Mouse (Mus musculus) kidney, embryonic 16.5 days (tissue): ENCODE results near the gene Otog. TPM values are rescaled to one million over a fixed set of nuclear protein-coding genes. Genes with fewer than 3 reads are reported as not detected.

Experiments
- ATAC-seq: fragments of 200-750 bp; cut with Nextera tagmentation; 2 replicates; pipeline ENCODE4 v1.8.0; 2017; ENCODE audit warnings: moderate TSS enrichment; ENCODE audit not compliant: low FRiP score, low TSS enrichment
- H3K27ac ChIP-seq: fragments of 300-500 bp; sonication (generic); 2 replicates; pipeline ENCODE4 v1.5.1; 2014; ENCODE audit warnings: low read length
- H3K27me3 ChIP-seq: fragments of 300-500 bp; sonication (generic); 2 replicates; pipeline ENCODE4 v1.6.1; 2014; ENCODE audit warnings: low read length, control low read depth, mixed read lengths; ENCODE audit not compliant: insufficient read depth
- H3K36me3 ChIP-seq: fragments of 300-500 bp; sonication (generic); 2 replicates; pipeline ENCODE4 v1.6.1; 2014; ENCODE audit warnings: low read length, control low read depth, mixed read lengths; ENCODE audit not compliant: insufficient read depth
- H3K4me1 ChIP-seq: fragments of 300-500 bp; sonication (generic); 2 replicates; pipeline ENCODE4 v1.6.1; 2014; ENCODE audit warnings: low read length, control low read depth, mixed read lengths; ENCODE audit not compliant: insufficient read depth
- H3K4me2 ChIP-seq: fragments of 300-500 bp; sonication (generic); replicated peaks from 2 replicates; pipeline ENCODE4 v1.6.1; 2014; ENCODE audit warnings: low read depth, low read length
- H3K4me3 ChIP-seq: fragments of 300-500 bp; sonication (generic); 2 replicates; pipeline ENCODE4 v1.5.1; 2014; ENCODE audit warnings: mild to moderate bottlenecking, low read length
- H3K9ac ChIP-seq: fragments of 300-500 bp; sonication (generic); replicated peaks from 2 replicates; pipeline ENCODE4 v1.6.1; 2014; ENCODE audit warnings: low read length
- H3K9me3 ChIP-seq: fragments of 300-500 bp; sonication (generic); 2 replicates; pipeline ENCODE4 v1.6.1; 2016; ENCODE audit warnings: low read length, control low read depth
- WGBS: fragments of 180-500 bp; shearing (Covaris S2); extraction: QIAGEN DNeasy Blood & Tissue Kit; methylation state at CpG from one replicate; pipeline ENCODE4 v1.1.7; 2014; 5-methylcytosine and 5-hydroxymethylcytosine counted together
- polyA plus RNA-seq: library from polyadenylated mRNA; unstranded; fragments of >200 nt; fragmentation: Nextera tagmentation; extraction: Ambion mirVana; gene quantifications from 2 replicates; pipeline ENCODE4 v1.2.1, GENCODE M21; 2015

Gene Otog
- polyA plus RNA-seq, 1 experiment from 2014 or later, result 0.05 TPM

DNA sequence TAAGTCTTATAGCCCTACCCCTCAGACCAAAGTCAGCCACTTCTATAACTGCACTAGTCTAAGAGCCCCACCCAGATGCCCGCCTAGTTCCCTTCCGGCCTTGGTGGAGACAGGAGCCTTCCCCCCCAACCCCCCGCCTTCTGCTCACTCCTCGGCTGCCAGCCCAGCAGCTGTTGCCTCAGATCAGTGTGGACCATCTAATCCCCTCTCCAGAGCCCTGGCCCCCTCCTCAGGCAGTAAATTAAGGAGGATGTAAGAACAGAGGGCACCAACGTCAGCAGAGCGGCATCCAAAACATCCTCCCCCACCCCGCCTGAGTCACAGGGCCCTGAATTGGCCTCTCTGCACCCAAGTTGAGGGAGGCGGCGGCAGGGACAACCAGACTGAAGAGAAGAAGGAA is 100.7 kb downstream of the Otog start:
- WGBS, result 55% methylated on average over 9 of the region's 9 CpGs
- Histone ChIP-seq H3K4me1 (no peaks in the 10 kb centered on the region), H3K9me3 (peaks cover 3% of the 10 kb centered on the region; the same call in 1 of the 2 replicates), H3K27me3 (peaks cover 27% of the 10 kb centered on the region), H3K27ac (no peak overlapping the region), H3K4me3 (no peak overlapping the region), H3K36me3 (no peaks in the 10 kb centered on the region), H3K9ac (no peak overlapping the region), H3K4me2 (no peak overlapping the region)
- no peak for ATAC-seq

DNA sequence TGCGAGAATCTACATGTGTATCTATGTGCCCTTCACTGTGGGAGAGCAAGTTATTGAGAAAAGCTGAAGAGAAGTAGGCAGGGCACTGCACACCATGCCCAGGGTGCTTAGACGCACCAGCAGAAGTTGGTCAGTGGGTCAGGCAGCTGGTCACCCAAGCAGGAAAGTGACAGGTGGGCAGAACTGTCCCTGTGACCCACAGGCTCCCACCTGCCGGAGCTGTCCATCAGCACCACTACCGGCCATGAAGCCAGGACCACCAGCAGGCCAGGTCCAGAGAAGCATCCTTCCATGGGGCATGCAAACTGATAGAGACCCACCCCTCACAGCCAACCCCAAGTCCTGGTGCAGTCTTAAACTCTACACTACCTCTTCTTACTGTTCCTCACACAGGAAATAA is 106.9 kb downstream of the Otog start:
- ATAC-seq, result no peak
- peaks cover 57% of the 10 kb centered on the region for H3K27me3 ChIP-seq
- H3K4me1 ChIP-seq, result no peaks in the 10 kb centered on the region
- H3K27ac ChIP-seq, result no peak overlapping the region
- no peaks in the 10 kb centered on the region for H3K36me3 ChIP-seq
- 67% methylated on average over 4 of the region's 4 CpGs for WGBS
- H3K4me2 ChIP-seq, result no peak overlapping the region
- H3K9ac ChIP-seq, result no peak overlapping the region
- H3K9me3 ChIP-seq, result no peaks in the 10 kb centered on the region
- no peak overlapping the region for H3K4me3 ChIP-seq

DNA sequence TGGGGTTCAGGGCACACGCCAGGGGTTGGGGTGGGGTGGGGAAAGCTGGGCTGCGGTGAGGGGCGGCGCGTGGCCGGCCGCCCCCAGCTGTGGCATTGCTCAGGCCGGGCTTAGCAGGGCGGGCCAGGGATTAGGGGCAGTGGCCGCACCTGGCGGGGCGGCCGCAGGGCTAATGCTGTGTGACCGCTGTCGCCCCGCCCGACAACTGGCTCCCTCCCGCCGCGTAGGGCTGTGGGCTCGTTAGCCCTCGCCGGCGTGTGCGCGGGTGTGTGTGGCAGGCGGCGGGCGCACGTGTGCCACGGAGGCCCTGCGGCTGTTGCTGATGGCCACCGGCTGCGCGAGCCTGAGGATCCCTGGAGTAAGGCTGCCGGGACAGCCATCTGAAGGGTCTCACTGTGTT is 108.0 kb downstream of the Otog start:
- ATAC-seq, result no peak
- Histone ChIP-seq H3K27ac (no peak overlapping the region), H3K27me3 (peaks cover 57% of the 10 kb centered on the region)

DNA sequence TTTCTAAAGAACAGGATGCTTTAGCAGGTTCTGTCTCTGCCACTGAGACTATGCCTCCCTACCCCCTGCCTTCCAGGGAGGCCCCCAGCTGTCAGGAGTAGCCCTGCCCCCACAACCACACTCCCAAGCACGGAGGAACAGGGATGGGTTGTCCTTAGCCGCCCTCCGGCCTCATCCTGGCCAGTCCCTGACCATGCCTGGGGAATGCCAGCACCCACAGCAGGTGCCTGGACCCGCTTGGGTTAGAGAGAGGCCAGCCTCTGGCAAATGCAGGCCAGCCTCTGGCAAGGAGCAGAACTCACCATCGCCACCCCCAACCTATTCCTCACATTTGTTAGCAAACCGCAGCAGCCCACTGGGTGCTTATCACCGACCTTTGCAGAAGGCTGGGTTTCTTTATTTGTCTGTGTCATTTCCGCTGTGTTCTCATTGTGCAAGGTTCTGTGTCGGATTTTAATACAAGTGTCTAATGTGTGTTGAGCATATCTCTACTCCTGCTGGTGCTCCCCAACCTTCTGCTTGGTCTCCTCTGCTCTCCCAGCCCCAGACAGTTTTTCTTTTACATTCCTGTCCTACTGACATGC is 109.4 kb downstream of the Otog start:
- Histone ChIP-seq H3K27ac (no peak overlapping the region), H3K27me3 (peaks cover 51% of the 10 kb centered on the region), H3K4me1 (no peaks in the 10 kb centered on the region), H3K9ac (no peak overlapping the region), H3K36me3 (no peaks in the 10 kb centered on the region), H3K4me2 (no peak overlapping the region), H3K4me3 (no peak overlapping the region), H3K9me3 (no peaks in the 10 kb centered on the region)
- no peak for ATAC-seq
- 54% methylated on average over 9 of the region's 9 CpGs for WGBS

More for the DNA sequence above, 108.0 kb downstream of the Otog start:
- no peaks in the 10 kb centered on the region for H3K4me1 ChIP-seq
- H3K9me3 ChIP-seq, result no peaks in the 10 kb centered on the region
- H3K4me2 ChIP-seq, result no peak overlapping the region
- no peak overlapping the region for H3K9ac ChIP-seq
- H3K4me3 ChIP-seq, result no peak overlapping the region
- WGBS, result 3% methylated on average over 35 of the region's 36 CpGs
- no peaks in the 10 kb centered on the region for H3K36me3 ChIP-seq

DNA sequence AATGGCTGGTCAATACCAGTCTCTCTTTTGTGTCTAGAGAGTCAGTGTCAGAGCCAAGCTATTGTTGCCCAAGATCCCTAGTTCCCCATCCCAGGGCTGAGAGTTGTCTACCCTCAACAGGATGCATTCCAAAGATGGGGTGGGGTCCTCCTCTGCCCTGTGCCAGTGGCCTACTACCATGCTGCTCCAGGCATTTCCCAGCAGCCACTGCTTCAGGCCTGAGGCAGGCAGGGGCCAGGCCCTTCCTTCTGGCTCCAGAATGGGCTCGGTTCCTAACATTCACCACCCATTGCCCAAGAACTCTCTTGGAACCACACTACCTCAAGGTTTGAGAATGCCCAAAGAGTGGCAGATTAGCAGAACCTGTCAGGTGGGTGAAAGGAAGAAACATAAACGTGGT is 112.0 kb downstream of the Otog start:
- ATAC-seq, result no peak
- no peaks in the 10 kb centered on the region for H3K36me3 ChIP-seq
- 71% methylated on average over 2 of the region's 2 CpGs for WGBS
- no peak overlapping the region for H3K4me2 ChIP-seq
- no peak overlapping the region for H3K9ac ChIP-seq
- no peaks in the 10 kb centered on the region for H3K9me3 ChIP-seq
- H3K4me1 ChIP-seq, result no peaks in the 10 kb centered on the region
- no peak overlapping the region for H3K4me3 ChIP-seq
- peaks cover 37% of the 10 kb centered on the region for H3K27me3 ChIP-seq
- H3K27ac ChIP-seq, result no peak overlapping the region

- WGBS, result 22% methylated on average over 8 of the region's 8 CpGs
- ATAC-seq, result no peak
- Histone ChIP-seq H3K27ac (no peak overlapping the region), H3K36me3 (no peaks in the 10 kb centered on the region), H3K4me3 (no peak overlapping the region), H3K9ac (no peak overlapping the region), H3K4me2 (no peak overlapping the region), H3K4me1 (no peaks in the 10 kb centered on the region), H3K9me3 (no peaks in the 10 kb centered on the region), H3K27me3 (peaks cover 32% of the 10 kb centered on the region)
These were observed 112.4 kb downstream of the Otog start for GRCm38 (mm10) chr7:46353216-46353615.

- Histone ChIP-seq H3K9ac (no peak overlapping the region), H3K27ac (no peak overlapping the region), H3K9me3 (no peaks in the 10 kb centered on the region), H3K36me3 (no peaks in the 10 kb centered on the region), H3K27me3 (peaks cover 26% of the 10 kb centered on the region), H3K4me1 (no peaks in the 10 kb centered on the region), H3K4me2 (no peak overlapping the region), H3K4me3 (no peak overlapping the region)
- WGBS, result 47% methylated on average over 4 of the region's 4 CpGs
- ATAC-seq, result no peak
These were observed 113.1 kb downstream of the Otog start for GRCm38 (mm10) chr7:46353875-46354274.

Other genes starting within 250 kb of the Otog start
- 0.66 and 0.87 TPM in 2 replicates for gene Abcc6, start 210.7 kb upstream of the Otog start, polyA plus RNA-seq
- gene Nomo1, start 207.3 kb upstream of the Otog start, polyA plus RNA-seq, result 43.3 and 44.4 TPM in 2 replicates
- gene Kcnj11, start 140.2 kb upstream of the Otog start, polyA plus RNA-seq, result 0.14 and 0.28 TPM in 2 replicates
- gene Abcc8, start 61.0 kb upstream of the Otog start, polyA plus RNA-seq, result 2.6 and 3.5 TPM in 2 replicates
- 23.9 and 26.1 TPM in 2 replicates for gene Ush1c, start 2.5 kb upstream of the Otog start, polyA plus RNA-seq
- gene Myod1, start 135.5 kb downstream of the Otog start, polyA plus RNA-seq, result 0.69 and 0.81 TPM in 2 replicates
- 0.04 TPM in 1 of 2 replicates, not detected in the other for gene Kcnc1, start 155.5 kb downstream of the Otog start, polyA plus RNA-seq